Mouse (Mus musculus) heart, embryonic 14.5 days (tissue): Measurements from ENCODE around the gene Actn2. TPM values are rescaled to one million over a fixed set of nuclear protein-coding genes. Genes with fewer than 3 reads are reported as not detected.

Source experiments
- ATAC-seq: fragments of 200-750 bp; cut with Nextera tagmentation; 2 replicates; pipeline ENCODE4 v1.8.0; 2017; ENCODE audit warnings: low read depth, moderate TSS enrichment; ENCODE audit not compliant: insufficient number of reproducible peaks, insufficient read depth, low FRiP score
- H3K27ac ChIP-seq, 2 experiments: fragments of 200-500 bp in 1 of 2; fragments of 300-500 bp in 1 of 2; sonication (generic) in 1 of 2; replicated peaks in 1 of 2; 2 replicates each; pipeline ENCODE4 v1.5.1; 2012 to 2014; ENCODE audit warnings: low read depth in 2 of 2, low read length in 2 of 2, control low read depth in 1 of 2, mild to moderate bottlenecking in 1 of 2, mixed read lengths in 1 of 2; ENCODE audit not compliant: control insufficient read depth in 1 of 2, insufficient read depth in 1 of 2
- H3K27me3 ChIP-seq: fragments of 300-500 bp; sonication (generic); 2 replicates; pipeline ENCODE4 v1.6.1; 2014; ENCODE audit warnings: mild to moderate bottlenecking, low read length, control low read depth; ENCODE audit not compliant: control insufficient read depth, insufficient read depth
- H3K36me3 ChIP-seq: fragments of 300-500 bp; sonication (generic); 2 replicates; pipeline ENCODE4 v1.6.1; 2014; ENCODE audit warnings: mild to moderate bottlenecking, control low read depth, low read length, mixed read lengths; ENCODE audit not compliant: control insufficient read depth, insufficient read depth
- H3K4me1 ChIP-seq, 2 experiments: fragments of 200-500 bp in 1 of 2; fragments of 300-500 bp in 1 of 2; sonication (generic) in 1 of 2; 2 replicates each; pipeline ENCODE4 v1.6.1; 2012 to 2014; ENCODE audit warnings: low read length in 2 of 2, control low read depth in 1 of 2, mixed read lengths in 1 of 2; ENCODE audit not compliant: control insufficient read depth in 2 of 2, insufficient read depth in 2 of 2
- H3K4me2 ChIP-seq: fragments of 300-500 bp; sonication (generic); 2 replicates; pipeline ENCODE4 v1.6.1; 2014; ENCODE audit warnings: mild to moderate bottlenecking, low read length
- H3K4me3 ChIP-seq, 2 experiments: fragments of 200-500 bp in 1 of 2; fragments of 300-500 bp in 1 of 2; sonication (generic) in 1 of 2; 2 replicates each; pipeline ENCODE4 v1.5.1; 2012 to 2014; ENCODE audit warnings: low read length in 2 of 2, mild to moderate bottlenecking in 2 of 2, control low read depth in 1 of 2, low read depth in 1 of 2, moderate library complexity in 1 of 2; ENCODE audit not compliant: control insufficient read depth in 1 of 2, insufficient read depth in 1 of 2
- H3K9ac ChIP-seq: fragments of 300-500 bp; sonication (generic); 2 replicates; pipeline ENCODE4 v1.6.1; 2014; ENCODE audit warnings: mild to moderate bottlenecking, low read length
- H3K9me3 ChIP-seq: fragments of 300-500 bp; sonication (generic); 2 replicates; pipeline ENCODE4 v1.6.1; 2016; ENCODE audit warnings: low read length, control low read depth; ENCODE audit not compliant: control insufficient read depth
- WGBS: fragments of 180-500 bp; shearing (Covaris S2); extraction: QIAGEN DNeasy Blood & Tissue Kit; methylation state at CpG from one replicate; pipeline ENCODE4 v1.1.7; 2014; 5-methylcytosine and 5-hydroxymethylcytosine counted together
- polyA plus RNA-seq: library from polyadenylated mRNA; unstranded; fragments of >200 nt; fragmentation: Nextera tagmentation; extraction: Ambion mirVana; gene quantifications from 2 replicates; pipeline ENCODE4 v1.2.1, GENCODE M21; 2014

Gene Actn2
- polyA plus RNA-seq, 1 experiment from 2014 or later: 1,376 TPM

- 27% methylated on average over 4 of the region's 4 CpGs for WGBS
- Histone ChIP-seq H3K9me3 (no peaks in the 10 kb centered on the region), H3K27me3 (no peaks in the 10 kb centered on the region), H3K4me1 (peaks cover 18 to 49% of the 10 kb centered on the region in 2 experiments), H3K9ac (no peak overlapping the region), H3K4me2 (no peak overlapping the region), H3K36me3 (peaks cover 87% of the 10 kb centered on the region), H3K4me3 (no peak overlapping the region), H3K27ac (peak overlapping the region in 1 of 2 experiments; percentile 58; a peak in 1 of 4 replicates)
- ATAC-seq: no peak
Observed at GRCm38 (mm10) chr13:12307286-12307685, 33.3 kb downstream of the Actn2 start.

DNA sequence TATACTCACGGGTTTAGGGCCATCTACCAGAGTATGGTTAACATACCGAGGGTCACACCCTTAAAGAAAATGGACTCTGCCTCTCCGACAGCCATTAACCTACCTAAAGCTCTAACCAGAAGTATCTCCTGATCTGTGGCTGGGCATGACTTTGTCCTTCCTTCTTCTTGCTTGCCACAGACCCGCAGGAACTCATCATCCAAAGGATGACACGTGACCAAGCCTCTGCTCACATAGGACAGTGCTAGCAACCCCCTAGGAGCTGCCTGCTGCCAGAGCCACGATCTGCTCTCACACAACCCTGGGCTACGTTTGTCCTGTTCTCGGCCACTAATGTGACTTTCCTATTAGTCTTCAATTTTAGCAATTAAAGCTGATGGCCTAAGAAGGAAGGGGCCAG is 35.0 kb downstream of the Actn2 start:
- ATAC-seq: no peak
- whole genome bisulfite sequencing: 87% methylated on average over 8 of the region's 8 CpGs
- H3K4me3 ChIP-seq: no peak overlapping the region
- H3K36me3 ChIP-seq: peaks cover 97% of the 10 kb centered on the region
- peak overlapping the region in 1 of 2 experiments; percentile 41; a peak in 1 of 4 replicates for H3K27ac ChIP-seq
- no peak overlapping the region for H3K4me2 ChIP-seq
- no peaks in the 10 kb centered on the region for H3K9me3 ChIP-seq
- no peak overlapping the region for H3K9ac ChIP-seq
- H3K4me1 ChIP-seq: peaks cover 12 to 44% of the 10 kb centered on the region in 2 experiments
- H3K27me3 ChIP-seq: no peaks in the 10 kb centered on the region

- Histone ChIP-seq H3K4me1 (peaks cover 12 to 48% of the 10 kb centered on the region in 2 experiments), H3K9ac (no peak overlapping the region), H3K27me3 (no peaks in the 10 kb centered on the region), H3K4me3 (no peak overlapping the region), H3K27ac (peak overlapping the region in 1 of 2 experiments; percentile 24; a peak in 1 of 4 replicates), H3K9me3 (no peaks in the 10 kb centered on the region), H3K36me3 (peaks cover 97% of the 10 kb centered on the region), H3K4me2 (no peak overlapping the region)
- no peak for ATAC-seq
- 94% methylated on average over 5 of the region's 5 CpGs for WGBS
Observed at GRCm38 (mm10) chr13:12304991-12305390, 35.6 kb downstream of the Actn2 start.

- 49% methylated on average over 6 of the region's 6 CpGs for whole genome bisulfite sequencing
- H3K27ac ChIP-seq: peak overlapping the region; percentile 46 to 98
- peaks cover 91% of the 10 kb centered on the region for H3K36me3 ChIP-seq
- peaks cover 11 to 30% of the 10 kb centered on the region in 2 experiments for H3K4me1 ChIP-seq
- no peak overlapping the region for H3K4me3 ChIP-seq
- H3K4me2 ChIP-seq: no peak overlapping the region
- no peaks in the 10 kb centered on the region for H3K27me3 ChIP-seq
- no peaks in the 10 kb centered on the region for H3K9me3 ChIP-seq
- ATAC-seq: no peak
- H3K9ac ChIP-seq: peak overlapping the region; percentile 23; the same call in 1 of the 2 replicates
Observed at GRCm38 (mm10) chr13:12297777-12298176, 42.8 kb downstream of the Actn2 start.

- no peak overlapping the region for H3K4me2 ChIP-seq
- no peak overlapping the region for H3K4me3 ChIP-seq
- H3K27me3 ChIP-seq: no peaks in the 10 kb centered on the region
- peaks cover 11 to 30% of the 10 kb centered on the region in 2 experiments for H3K4me1 ChIP-seq
- ATAC-seq: no peak
- H3K9me3 ChIP-seq: no peaks in the 10 kb centered on the region
- 69% methylated on average over 3 of the region's 3 CpGs for WGBS
- no peak overlapping the region for H3K9ac ChIP-seq
- peaks cover 94% of the 10 kb centered on the region for H3K36me3 ChIP-seq
- peak overlapping the region in 1 of 2 experiments; percentile 98; a peak in 1 of 4 replicates for H3K27ac ChIP-seq
Observed at GRCm38 (mm10) chr13:12296701-12297100, 43.9 kb downstream of the Actn2 start.

DNA sequence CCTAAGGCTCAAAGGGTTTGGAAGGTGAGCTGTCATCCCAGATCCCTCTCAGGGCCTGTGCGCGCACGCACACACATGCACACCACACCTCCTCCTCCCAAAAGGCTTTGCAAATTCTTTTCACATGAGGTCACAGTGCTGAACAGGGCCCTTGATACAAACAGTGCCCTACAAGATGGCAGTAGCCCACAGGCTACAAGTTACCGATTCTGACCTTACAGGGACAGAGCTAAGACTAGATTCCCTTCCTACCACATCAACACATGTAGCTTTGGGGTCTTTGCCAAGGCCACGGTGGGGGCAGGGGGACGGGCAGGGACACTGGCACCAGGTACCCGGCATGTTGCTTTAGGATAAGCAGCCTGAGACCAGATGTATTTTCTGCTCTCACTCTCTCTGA is 46.8 kb downstream of the Actn2 start:
- peak overlapping the region; percentile 64 for H3K9ac ChIP-seq

DNA sequence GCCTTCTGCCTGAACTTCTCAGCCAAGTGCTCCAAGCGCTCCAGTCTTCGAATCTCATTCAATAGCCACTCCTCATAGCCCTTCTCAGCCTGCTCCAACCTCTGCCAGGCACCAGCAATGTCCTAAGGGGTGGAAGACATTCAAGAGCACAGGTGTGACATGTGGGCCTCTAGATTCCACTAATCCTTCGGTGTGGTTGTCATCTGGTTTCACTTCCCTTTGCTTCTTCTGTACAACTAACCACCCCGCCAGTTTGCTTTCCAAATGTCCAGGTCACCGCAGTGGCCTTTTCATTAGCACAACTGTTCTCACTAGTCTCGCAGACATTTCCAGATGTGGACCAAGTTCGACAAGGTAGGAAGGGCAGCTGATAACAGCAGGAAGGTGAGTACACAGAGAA is 49.9 kb downstream of the Actn2 start:
- Histone ChIP-seq H3K4me2 (no peak overlapping the region), H3K9me3 (no peaks in the 10 kb centered on the region), H3K4me3 (no peak overlapping the region), H3K27me3 (no peaks in the 10 kb centered on the region), H3K27ac (peak overlapping the region in 1 of 2 experiments; percentile 9; a peak in 1 of 4 replicates), H3K36me3 (peaks cover 94% of the 10 kb centered on the region), H3K4me1 (peaks cover 6 to 21% of the 10 kb centered on the region in 2 experiments), H3K9ac (no peak overlapping the region)
- 90% methylated on average over 7 of the region's 7 CpGs for WGBS
- ATAC-seq: no peak

More for the DNA sequence above, 46.8 kb downstream of the Actn2 start:
- Histone ChIP-seq H3K27ac (peak overlapping the region; percentile 96 to 98), H3K4me2 (no peak overlapping the region), H3K4me3 (no peak overlapping the region), H3K4me1 (peaks cover 7 to 19% of the 10 kb centered on the region in 2 experiments), H3K9me3 (no peaks in the 10 kb centered on the region), H3K36me3 (peaks cover 94% of the 10 kb centered on the region), H3K27me3 (no peaks in the 10 kb centered on the region)
- ATAC-seq: peak; percentile 90
- 36% methylated on average over 7 of the region's 7 CpGs for WGBS

- WGBS: 57% methylated on average over 11 of the region's 11 CpGs
- H3K27me3 ChIP-seq: no peaks in the 10 kb centered on the region
- H3K27ac ChIP-seq: peak overlapping the region; percentile 95
- no peak overlapping the region for H3K4me2 ChIP-seq
- peaks cover 89% of the 10 kb centered on the region for H3K36me3 ChIP-seq
- H3K9ac ChIP-seq: peak overlapping the region; percentile 48; the same call in 1 of the 2 replicates
- H3K9me3 ChIP-seq: no peaks in the 10 kb centered on the region
- peaks cover 8 to 9% of the 10 kb centered on the region in 2 experiments for H3K4me1 ChIP-seq
- ATAC-seq: no peak
- no peak overlapping the region for H3K4me3 ChIP-seq
Observed at GRCm38 (mm10) chr13:12284528-12284927, 56.0 kb downstream of the Actn2 start.
